Mouse (Mus musculus): ENCODE measurements at regions not wholly inside any gene's neighbourhood (a gene's known extent, or its start where the extent isn't known, plus 50 kb on each side); places are given as distances from the start of the nearest gene placed in this dataset.

DNA sequence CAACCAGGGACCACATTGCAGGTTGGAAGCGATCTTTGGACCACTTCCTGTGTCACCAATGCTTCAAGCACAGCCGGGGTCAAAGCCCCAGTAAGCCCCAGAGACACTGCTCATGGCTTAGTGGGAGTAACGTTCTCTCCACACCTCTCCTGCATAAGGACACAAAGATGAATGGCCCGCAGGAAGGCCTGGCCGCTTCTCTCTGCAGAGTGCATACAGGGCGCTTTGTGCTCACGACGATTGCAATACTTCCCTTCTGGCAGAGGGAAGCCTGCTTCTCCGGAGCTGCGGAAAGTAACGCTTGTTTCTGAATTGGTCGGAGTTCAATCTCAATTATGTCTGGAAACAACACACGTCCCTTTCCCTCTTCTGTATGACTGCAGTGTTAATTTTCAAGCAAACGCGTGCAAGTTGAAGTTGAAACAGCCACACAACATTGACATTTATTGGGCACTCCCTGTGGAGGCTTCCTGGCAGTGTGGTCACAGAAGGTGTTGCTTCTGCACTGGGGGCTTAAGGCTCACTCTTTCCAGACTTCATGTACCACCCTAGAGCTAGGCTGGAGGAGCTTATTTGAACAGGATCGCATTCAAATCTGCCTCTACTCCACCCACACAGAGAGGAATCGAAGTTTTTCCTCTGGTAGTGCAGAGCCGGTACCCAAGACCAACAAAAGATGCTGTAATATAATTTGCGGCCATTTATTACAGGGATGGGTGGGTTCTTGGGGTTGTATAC lies 168.4 kb downstream of the Ndfip2 start:
- peak in 1 of 2 experiments; percentile 15 for DNase-seq (ENCODE audit: low spot score in 2 of 2)

DNA sequence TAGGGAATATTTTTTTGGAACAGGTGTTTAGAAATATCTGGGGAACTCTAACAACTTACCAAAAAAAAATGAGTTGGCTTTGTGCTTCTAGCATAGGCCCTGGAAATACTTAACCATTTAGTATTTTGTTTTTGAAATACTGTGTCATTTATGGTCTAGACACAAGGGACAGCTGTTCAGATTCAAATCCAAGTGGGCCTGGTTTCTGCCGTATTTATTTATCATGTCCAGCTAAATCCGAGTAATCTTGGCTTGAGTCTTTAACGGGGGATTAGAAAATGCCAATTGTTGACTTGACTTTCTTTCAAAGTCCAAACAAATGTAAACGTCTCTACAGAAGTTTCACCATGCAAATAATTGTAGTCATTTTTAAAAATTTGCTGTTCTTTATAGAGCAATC lies 159.6 kb downstream of the Ndfip2 start:
- no peak for DNase-seq (ENCODE audit: low spot score in 2 of 2)

GRCm38 (mm10) chr14:105417458-105417960 lies 159.1 kb downstream of the Ndfip2 start:
- DNase-seq (ENCODE audit: low spot score in 2 of 2): no peak

- no peak for DNase-seq (ENCODE audit: low spot score in 2 of 2)
Measured at GRCm38 (mm10) chr14:105416964-105417363, 158.6 kb downstream of the Ndfip2 start.

DNA sequence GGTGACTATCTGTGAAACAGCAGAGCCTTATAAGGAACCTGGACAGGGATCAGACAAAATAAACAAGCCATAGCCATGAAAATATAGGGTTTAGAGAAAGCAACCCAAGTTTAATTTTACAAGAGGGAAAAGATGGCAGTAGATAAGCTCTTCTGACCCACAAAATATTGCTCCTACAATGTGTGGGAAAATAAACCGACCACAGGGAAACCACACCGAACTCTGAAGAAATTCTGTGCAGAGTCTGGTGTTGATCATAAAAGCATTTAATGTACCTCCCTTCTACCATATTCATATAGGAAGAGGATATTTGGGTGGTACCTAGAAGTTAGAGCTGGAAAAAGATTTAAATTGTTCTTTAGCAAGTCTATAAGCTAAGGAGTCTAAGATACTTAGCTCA lies 146.3 kb downstream of the Ndfip2 start:
- no peak for DNase-seq (ENCODE audit: low spot score in 2 of 2)

DNA sequence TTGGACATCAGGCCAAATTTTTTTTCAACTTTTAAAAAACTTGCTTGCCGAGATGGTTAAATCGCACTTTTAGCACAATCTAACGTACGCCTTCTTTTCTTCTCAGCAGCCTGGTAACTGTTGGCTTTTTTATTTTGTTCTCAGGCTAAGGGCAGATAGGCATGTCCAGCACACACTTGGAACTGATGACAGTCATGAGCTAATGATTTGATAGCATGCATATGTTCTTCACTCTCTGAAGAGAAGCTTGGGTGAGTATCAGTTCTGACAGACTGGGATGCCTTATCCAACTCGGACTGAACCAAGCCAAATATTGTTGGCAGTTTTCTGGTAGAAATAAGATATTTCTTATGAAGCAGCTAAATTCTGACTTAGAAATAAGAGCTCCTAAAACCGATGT lies 145.9 kb downstream of the Ndfip2 start:
- DNase-seq (ENCODE audit: low spot score in 2 of 2): no peak

- DNase-seq (ENCODE audit: low spot score in 2 of 2): no peak
Measured at GRCm38 (mm10) chr14:105403256-105403655, 144.9 kb downstream of the Ndfip2 start.

DNA sequence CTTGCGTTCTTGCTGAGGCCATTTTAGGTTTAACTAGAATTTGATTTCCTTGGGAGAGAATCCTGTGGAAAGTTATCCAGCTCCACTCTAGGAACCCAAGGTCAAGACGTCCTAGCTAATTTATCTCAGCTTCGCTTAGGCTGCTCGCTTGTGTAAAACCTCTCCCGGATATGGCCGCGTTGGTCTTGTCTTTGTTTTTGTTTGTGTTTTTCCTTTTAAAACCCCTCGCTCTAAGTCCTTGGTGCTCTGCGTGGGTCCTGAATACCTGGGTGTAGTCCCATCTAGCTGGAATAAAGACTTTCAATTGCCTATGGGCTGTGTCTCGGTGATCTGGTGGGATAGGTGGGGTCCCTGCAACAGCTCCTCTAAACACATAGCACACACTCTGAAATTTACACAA lies 144.2 kb downstream of the Ndfip2 start:
- DNase-seq (ENCODE audit: low spot score in 2 of 2): no peak

GRCm38 (mm10) chr14:105397467-105397866 lies 139.1 kb downstream of the Ndfip2 start:
- peak; percentile 67 to 78 for DNase-seq (ENCODE audit: low spot score in 2 of 2)

DNA sequence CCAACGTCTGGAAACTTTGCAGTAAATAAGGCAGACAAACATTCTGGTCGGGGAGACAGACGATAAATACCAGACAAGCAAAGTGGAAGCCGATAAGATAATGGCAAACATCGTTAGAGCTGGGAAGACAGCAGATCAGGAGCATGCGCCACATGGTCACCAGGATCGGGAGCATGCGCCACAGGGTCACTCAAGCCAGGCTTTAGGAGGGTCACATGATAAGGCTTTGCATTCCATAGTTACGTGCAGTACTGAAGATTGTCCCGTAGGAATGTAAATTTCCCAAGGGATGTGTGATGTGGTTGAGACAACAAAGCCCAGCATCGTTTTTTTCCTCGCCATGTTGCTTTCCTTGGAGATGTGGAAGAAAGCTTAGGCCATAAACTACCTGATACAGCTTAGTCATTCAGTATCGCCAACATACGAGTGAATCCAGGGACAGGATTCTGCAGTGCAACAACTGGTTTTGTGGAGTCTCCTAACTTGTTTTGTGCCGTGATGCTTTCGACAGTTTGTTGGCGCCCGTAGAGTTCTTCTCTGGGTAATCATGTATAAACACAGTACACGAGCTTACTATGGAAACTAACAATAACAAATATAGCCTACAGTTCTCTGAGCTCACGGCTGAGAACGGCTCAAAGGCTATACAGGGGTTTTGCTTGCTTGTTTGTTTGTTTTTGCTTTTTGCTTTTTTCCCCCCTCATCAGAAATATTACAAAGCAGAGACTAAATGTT lies 133.9 kb downstream of the Ndfip2 start:
- DNase-seq (ENCODE audit: low spot score in 2 of 2): no peak

DNA sequence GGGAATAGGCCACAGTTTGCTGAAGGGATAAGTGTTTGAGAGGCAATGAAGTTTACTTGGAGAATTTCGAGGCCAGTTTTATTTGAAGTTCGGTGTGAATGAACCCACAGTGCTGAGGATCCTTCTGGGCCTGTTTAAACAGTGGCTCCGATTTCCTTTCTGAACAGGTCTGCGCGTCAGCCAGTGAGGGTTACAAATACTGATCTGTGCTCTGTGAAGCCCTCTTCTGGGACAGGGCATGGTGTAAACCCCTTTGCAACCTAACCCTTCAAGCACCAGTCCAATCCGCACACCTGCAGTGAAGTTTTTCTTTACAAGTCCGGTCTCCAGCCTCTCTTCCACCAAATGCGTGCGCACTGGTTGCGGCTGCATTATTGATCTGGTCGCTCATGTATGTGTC lies 133.1 kb downstream of the Ndfip2 start:
- no peak for DNase-seq (ENCODE audit: low spot score in 2 of 2)

- no peak for DNase-seq (ENCODE audit: low spot score in 2 of 2)
Measured at GRCm38 (mm10) chr14:105385119-105385518, 126.7 kb downstream of the Ndfip2 start.

DNA sequence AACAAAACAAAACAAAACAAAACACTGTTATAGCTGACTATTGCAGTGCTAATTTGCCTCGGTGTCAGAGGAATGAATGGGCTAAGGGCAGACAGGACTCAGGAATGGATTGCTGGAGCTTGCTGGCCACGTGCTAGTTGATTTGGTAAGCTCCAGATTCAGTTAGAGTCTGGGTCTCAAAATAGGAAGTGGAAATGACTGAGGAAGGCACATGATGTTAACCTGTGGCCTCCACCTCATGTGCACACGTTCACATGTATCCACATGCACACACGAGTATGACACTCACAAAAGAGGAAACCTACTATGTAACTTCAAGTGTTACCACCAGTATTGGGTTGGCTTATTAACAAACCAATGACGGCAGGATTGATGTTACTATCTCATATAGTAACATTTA lies 125.0 kb downstream of the Ndfip2 start:
- no peak for DNase-seq (ENCODE audit: low spot score in 2 of 2)

GRCm38 (mm10) chr14:105380101-105380500 lies 121.7 kb downstream of the Ndfip2 start:
- DNase-seq (ENCODE audit: low spot score in 2 of 2): no peak

DNA sequence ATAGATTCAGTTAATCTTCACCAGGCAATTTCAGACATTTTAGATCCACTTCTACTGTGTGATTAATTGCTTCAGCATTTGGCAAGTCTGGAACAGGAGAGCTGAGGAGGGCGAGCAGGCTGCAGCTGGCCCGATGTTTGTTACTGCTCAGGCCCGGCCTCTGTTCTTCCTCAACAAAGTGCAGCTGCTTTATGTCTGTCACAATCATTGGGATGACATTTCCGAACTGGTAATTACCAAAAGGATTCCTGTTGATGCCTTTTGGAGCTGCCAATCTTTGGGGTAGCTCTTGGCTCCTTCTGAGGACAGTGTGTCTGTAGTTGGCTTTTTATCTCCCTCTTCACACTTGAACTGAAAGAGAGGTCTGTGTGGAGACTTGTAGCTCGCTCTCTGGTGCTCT lies 119.4 kb downstream of the Ndfip2 start:
- no peak for DNase-seq (ENCODE audit: low spot score in 2 of 2)

- DNase-seq (ENCODE audit: low spot score in 2 of 2): no peak
Measured at GRCm38 (mm10) chr14:105377035-105377621, 118.8 kb downstream of the Ndfip2 start.

- no peak for DNase-seq (ENCODE audit: low spot score in 2 of 2)
Measured at GRCm38 (mm10) chr14:105369637-105370435, 111.5 kb downstream of the Ndfip2 start.

DNA sequence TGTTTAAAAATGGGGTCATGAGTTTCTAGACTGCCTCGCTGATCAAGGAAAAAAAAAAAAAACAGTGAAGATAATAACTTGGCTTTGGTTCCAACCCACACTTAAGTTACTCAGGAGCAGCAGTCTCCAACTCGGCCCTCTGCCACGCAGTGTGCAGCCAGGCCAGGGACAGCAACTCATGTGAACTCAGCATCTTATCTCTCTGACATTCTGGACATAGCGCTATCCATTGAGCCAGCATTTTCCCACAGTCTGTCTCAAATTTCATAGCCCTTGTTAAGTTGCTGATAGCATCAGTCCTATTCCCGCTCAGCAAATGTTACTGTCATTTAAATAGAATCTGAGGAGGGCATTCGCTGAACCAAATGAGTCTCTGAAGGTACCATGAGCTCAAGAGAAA lies 102.2 kb downstream of the Ndfip2 start:
- DNase-seq (ENCODE audit: low spot score in 2 of 2): no peak

- DNase-seq (ENCODE audit: low spot score in 2 of 2): no peak
Measured at GRCm38 (mm10) chr14:105359829-105360228, 101.5 kb downstream of the Ndfip2 start.

Data from right cerebral cortex, adult 2 months (tissue).